Mouse (Mus musculus) G1E (cell line): ENCODE results near the gene Cops2. TPM values are rescaled to one million over a fixed set of nuclear protein-coding genes. Genes with fewer than 3 reads are reported as not detected.

Experiments
- ATAC-seq: 2 replicates; pipeline ENCODE4 v1.8.0; 2016; ENCODE audit warnings: mild to moderate bottlenecking; ENCODE audit not compliant: insufficient number of reproducible peaks, poor library complexity, low FRiP score, severe bottlenecking; ENCODE audit errors: extremely low read depth
- DNase-seq: peaks from one replicate; pipeline ENCODE4 v3.0.0; 2012; ENCODE audit warnings: low spot score
- H3K27me3 ChIP-seq: 2 replicates; pipeline ENCODE4 v1.6.1; 2012; ENCODE audit warnings: mild to moderate bottlenecking, low read length, inconsistent platforms; ENCODE audit not compliant: insufficient read depth
- H3K36me3 ChIP-seq: replicated peaks from 2 replicates; pipeline ENCODE3; 2012; ENCODE audit warnings: mild to moderate bottlenecking, inconsistent platforms
- H3K4me1 ChIP-seq: 2 replicates; pipeline ENCODE4 v1.6.1; 2012; ENCODE audit warnings: low read depth, low read length, inconsistent platforms, mixed read lengths; ENCODE audit not compliant: insufficient read depth
- H3K4me3 ChIP-seq: 2 replicates; pipeline ENCODE4 v1.5.1; 2012; ENCODE audit warnings: low read depth, mild to moderate bottlenecking, inconsistent platforms, low read length, moderate library complexity, mixed read lengths
- H3K9me3 ChIP-seq: replicated peaks from 2 replicates; pipeline ENCODE4 v1.6.1; 2012; ENCODE audit warnings: inconsistent platforms
- CTCF ChIP-seq: IDR thresholded peaks from 2 replicates; pipeline ENCODE4 v1.5.1; 2012; ENCODE audit warnings: low read depth, low read length, inconsistent platforms, mixed read lengths
- GATA1 ChIP-seq: IDR thresholded peaks from 2 replicates; pipeline ENCODE4 v1.6.1; 2012; ENCODE audit warnings: borderline replicate concordance, low read length, inconsistent platforms, mixed read lengths
- GATA2 ChIP-seq: IDR thresholded peaks from 2 replicates; pipeline ENCODE4 v1.6.1; 2012; ENCODE audit warnings: low read depth, low read length, inconsistent platforms, borderline replicate concordance
- POLR2AphosphoS5 ChIP-seq: IDR thresholded peaks from 2 replicates; pipeline ENCODE4 v1.6.1; 2012; ENCODE audit warnings: low read depth, low read length, inconsistent platforms; ENCODE audit not compliant: insufficient replicate concordance
- TAL1 ChIP-seq: conservative IDR thresholded peaks from 2 replicates; pipeline ENCODE4 v1.6.1; 2012; ENCODE audit warnings: low read depth, low read length, inconsistent platforms, mixed read lengths
- polyA plus RNA-seq: library from polyadenylated mRNA; stranded (reverse); fragments of >175 nt; gene quantifications from 2 replicates; pipeline ENCODE4 v1.2.3, GENCODE M21; 2012
- total RNA-seq, 2 experiments: library from RNA; stranded (forward) in 1 of 2; stranded (reverse) in 1 of 2; fragments of 200-1000 nt in 1 of 2; fragments of >200 nt in 1 of 2; fragmentation: Nextera tagmentation in 1 of 2; gene quantifications; 2 replicates each; pipeline ENCODE4 v1.2.3; 2014 to 2017

The Cops2 gene
- total and polyA plus RNA-seq, 3 experiments = 6.2 to 277 (median 163) TPM

- DNase-seq (no peak), ATAC-seq (no peak)
- Histone ChIP-seq H3K36me3 (peaks cover 20% of the 10 kb centered on the region), H3K9me3 (no peaks in the 10 kb centered on the region), H3K27me3 (peaks cover 6% of the 10 kb centered on the region; the same call in 1 of the 2 replicates), H3K4me1 (peaks cover 18% of the 10 kb centered on the region; the same call in 1 of the 2 replicates), H3K4me3 (no peak overlapping the region)
- TF ChIP-seq GATA1 (no peak), POLR2AphosphoS5 (no peak), GATA2 (no peak), TAL1 (no peak), CTCF (no peak)
These were observed 77.9 kb downstream of the Cops2 start for GRCm38 (mm10) chr2:125781006-125781405.

Other genes with a start within 250 kb of the Cops2 start
- 6.1 and 8.0 TPM in 2 replicates for gene Cep152, start 234.0 kb downstream of the Cops2 start, total RNA-seq (2014; fragmentation: Nextera tagmentation)
- gene Cep152, start 234.0 kb downstream of the Cops2 start, total RNA-seq (2017) = 14.5 and 17.6 TPM in 2 replicates
- gene Cep152, start 234.0 kb downstream of the Cops2 start, polyA plus RNA-seq = 1.6 and 2.3 TPM in 2 replicates
- not detected in 2 replicates for gene Eid1, start 186.0 kb downstream of the Cops2 start, total RNA-seq (2014; fragmentation: Nextera tagmentation)
- gene Eid1, start 186.0 kb downstream of the Cops2 start, total RNA-seq (2017) = 0.11 TPM in 1 of 2 replicates, not detected in the other
- not detected in 2 replicates for gene Eid1, start 186.0 kb downstream of the Cops2 start, polyA plus RNA-seq
- gene Shc4, start 135.0 kb downstream of the Cops2 start, total RNA-seq (2014; fragmentation: Nextera tagmentation) = 0.83 and 1.9 TPM in 2 replicates
- gene Shc4, start 135.0 kb downstream of the Cops2 start, total RNA-seq (2017) = 0.81 and 1.0 TPM in 2 replicates
- gene Shc4, start 135.0 kb downstream of the Cops2 start, polyA plus RNA-seq = 0.14 and 0.26 TPM in 2 replicates
- gene Secisbp2l, start 76.3 kb downstream of the Cops2 start, total RNA-seq (2014; fragmentation: Nextera tagmentation) = 25.3 and 28.2 TPM in 2 replicates
- 22.8 and 24.6 TPM in 2 replicates for gene Secisbp2l, start 76.3 kb downstream of the Cops2 start, total RNA-seq (2017)
- 3.8 and 4.8 TPM in 2 replicates for gene Secisbp2l, start 76.3 kb downstream of the Cops2 start, polyA plus RNA-seq
- 21.3 and 27.3 TPM in 2 replicates for gene Galk2, start within 50 bp of the Cops2 start, total RNA-seq (2014; fragmentation: Nextera tagmentation)
- 65.0 and 75.0 TPM in 2 replicates for gene Galk2, start within 50 bp of the Cops2 start, total RNA-seq (2017)
- gene Galk2, start within 50 bp of the Cops2 start, polyA plus RNA-seq = 1.6 and 3.1 TPM in 2 replicates
- not detected in 2 replicates for gene Fgf7, start 175.5 kb upstream of the Cops2 start, total RNA-seq (2014; fragmentation: Nextera tagmentation)
- 0.17 and 0.98 TPM in 2 replicates for gene Fgf7, start 175.5 kb upstream of the Cops2 start, total RNA-seq (2017)
- not detected in 2 replicates for gene Fgf7, start 175.5 kb upstream of the Cops2 start, polyA plus RNA-seq